Mouse (Mus musculus) ES-E14 (cell line): Measurements from ENCODE around the gene Tnfaip8l1. TPM values are rescaled to one million over a fixed set of nuclear protein-coding genes. Genes with fewer than 3 reads are reported as not detected.
A peak's percentile ranks its signal among the peaks of the same experiment; 100 is the strongest.

Experiments used
- DNase-seq: peaks from one replicate; pipeline ENCODE4 v3.0.0-alpha.2; 2013; ENCODE audit warnings: low read depth, low spot score
- H3K27ac ChIP-seq: 2 replicates; pipeline ENCODE4 v1.5.1; 2012; ENCODE audit warnings: low read depth, mild to moderate bottlenecking, low read length, moderate library complexity, mixed read lengths; ENCODE audit not compliant: poor library complexity, insufficient read depth, severe bottlenecking
- H3K36me3 ChIP-seq: 2 replicates; pipeline ENCODE4 v1.6.1; 2012; ENCODE audit warnings: mild to moderate bottlenecking, low read length, moderate library complexity, mixed read lengths; ENCODE audit not compliant: control insufficient read depth, poor library complexity, insufficient read depth, severe bottlenecking
- H3K4me1 ChIP-seq, 2 experiments: fragments of 150-350 bp in 1 of 2; sonication (generic) in 1 of 2; 2 replicates each; pipeline ENCODE4 v1.6.1; 2012; ENCODE audit warnings: low read length in 2 of 2, mild to moderate bottlenecking in 1 of 2, mixed read lengths in 1 of 2; ENCODE audit not compliant: control insufficient read depth in 2 of 2, insufficient read depth in 2 of 2, poor library complexity in 1 of 2
- H3K4me3 ChIP-seq, 2 experiments: fragments of 150-350 bp in 1 of 2; sonication (generic) in 1 of 2; 2 replicates each; pipeline ENCODE4 v1.5.1; 2012; ENCODE audit warnings: low read length in 2 of 2, low read depth in 1 of 2, mild to moderate bottlenecking in 1 of 2, mixed read lengths in 1 of 2; ENCODE audit not compliant: insufficient read depth in 1 of 2, poor library complexity in 1 of 2, severe bottlenecking in 1 of 2
- H3K9ac ChIP-seq: 2 replicates; pipeline ENCODE4 v1.6.1; 2012; ENCODE audit warnings: low read depth, mild to moderate bottlenecking, low read length, mixed read lengths; ENCODE audit not compliant: poor library complexity, insufficient read depth, severe bottlenecking
- H3K9me3 ChIP-seq: fragments of 150-350 bp; sonication (generic); 2 replicates; pipeline ENCODE4 v1.6.1; 2012; ENCODE audit warnings: low read depth, mild to moderate bottlenecking, low read length; ENCODE audit not compliant: control insufficient read depth, insufficient read depth
- CHD2 ChIP-seq: IDR thresholded peaks from 2 replicates; pipeline ENCODE4 v1.6.1; 2014; ENCODE audit warnings: mild to moderate bottlenecking, low read depth, low read length, inconsistent platforms
- HCFC1 ChIP-seq: IDR thresholded peaks from 2 replicates; pipeline ENCODE4 v1.6.1; 2012; ENCODE audit warnings: low read length, inconsistent platforms, borderline replicate concordance; ENCODE audit not compliant: insufficient read depth
- MAFK ChIP-seq: IDR thresholded peaks from 2 replicates; pipeline ENCODE4 v1.6.1; 2014; ENCODE audit warnings: mild to moderate bottlenecking, low read depth, low read length, inconsistent platforms; ENCODE audit not compliant: insufficient read depth
- ZC3H11A ChIP-seq: IDR thresholded peaks from 2 replicates; pipeline ENCODE4 v1.6.1; 2012; ENCODE audit warnings: low read depth, mild to moderate bottlenecking, inconsistent platforms, low read length, borderline replicate concordance
- ZNF384 ChIP-seq: IDR thresholded peaks from 2 replicates; pipeline ENCODE4 v1.6.1; 2012; ENCODE audit warnings: low read depth, low read length, inconsistent platforms
- in situ Hi-C, 2 experiments: fragments of 600-800 bp; cut with MboI; formaldehyde crosslinking; loops; one replicate each; pipeline ENCODE4 v1.15.1; 2025; ENCODE audit warnings: low sequenced_read_pairs in 2 of 2, inconsistent platforms in 1 of 2; ENCODE audit not compliant: unreplicated experiment in 2 of 2
- total RNA-seq: library from RNA; depleted of rRNA; stranded (reverse); fragments of 300-350 nt; gene quantifications from 2 replicates; pipeline ENCODE4 v1.2.3, GENCODE M21; 2012

The Tnfaip8l1 gene
- total RNA-seq, 1 experiment = 1.3 TPM

GRCm38 (mm10) chr17:56149897-56150296, 12.4 kb upstream of the Tnfaip8l1 start:
- DNase-seq = no peak
- in situ Hi-C loops = no loop called here
- Histone ChIP-seq H3K4me3 (no peak overlapping the region), H3K36me3 (no peaks in the 10 kb centered on the region), H3K9ac (no peak overlapping the region), H3K9me3 (no peaks in the 10 kb centered on the region), H3K4me1 (peaks cover 0 to 14% of the 10 kb centered on the region in 2 experiments; a peak in 1 of 4 replicates), H3K27ac (no peak overlapping the region)
- TF ChIP-seq MAFK (no peak), ZC3H11A (no peak), CHD2 (no peak), HCFC1 (no peak), ZNF384 (no peak)

DNA sequence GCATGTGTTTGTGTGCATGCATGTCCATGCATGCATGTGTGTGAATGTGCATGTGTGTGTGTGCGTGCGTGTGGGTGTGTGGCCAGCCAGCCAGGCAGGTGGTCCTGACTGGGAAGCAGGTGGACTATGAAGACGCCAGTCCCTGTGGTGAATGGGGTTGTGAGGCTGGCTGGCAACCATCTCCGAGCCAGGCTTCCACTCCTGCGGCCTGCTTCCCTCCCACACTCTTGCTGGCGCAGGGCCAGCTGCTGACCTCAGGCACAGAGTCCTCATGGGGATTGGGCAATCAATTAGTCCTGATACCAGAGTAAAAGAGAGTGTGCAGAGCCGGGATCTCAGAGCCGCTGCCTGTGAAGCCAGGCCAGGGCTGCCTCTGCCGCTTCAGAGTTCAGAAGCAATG, 8.6 kb upstream of the Tnfaip8l1 start:
- Histone ChIP-seq H3K27ac (no peak overlapping the region), H3K36me3 (no peaks in the 10 kb centered on the region), H3K9me3 (no peaks in the 10 kb centered on the region), H3K4me1 (peaks cover 0 to 4% of the 10 kb centered on the region in 2 experiments; a peak in 1 of 4 replicates), H3K4me3 (no peak overlapping the region), H3K9ac (no peak overlapping the region)
- in situ Hi-C loops = no loop called here
- no peak for TF ChIP-seq HCFC1
- TF ChIP-seq MAFK = no peak
- TF ChIP-seq ZC3H11A = no peak
- no peak for TF ChIP-seq ZNF384
- no peak for TF ChIP-seq CHD2
- no peak for DNase-seq

DNA sequence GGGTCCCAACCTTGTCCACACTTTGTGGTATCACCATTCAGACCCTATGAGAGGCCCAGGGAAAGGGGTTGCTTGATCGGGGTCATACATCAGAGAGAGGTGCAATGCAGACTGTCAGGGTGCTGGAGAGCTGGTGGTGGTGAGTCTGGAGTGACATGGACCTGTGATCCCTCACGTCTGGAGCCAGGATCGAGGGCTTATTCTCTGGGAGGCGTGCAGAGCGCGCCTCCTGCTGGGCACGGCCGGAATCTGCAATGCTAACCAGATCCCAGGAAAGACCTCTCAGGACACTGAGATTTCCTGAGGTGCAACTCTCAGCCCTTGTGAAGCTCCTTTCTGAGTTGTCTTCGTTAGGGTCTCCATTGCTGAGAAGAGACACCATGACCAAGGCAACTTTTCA, 2.5 kb upstream of the Tnfaip8l1 start:
- TF ChIP-seq CHD2 = no peak
- TF ChIP-seq ZNF384 = no peak
- TF ChIP-seq ZC3H11A = peak; percentile 71; the same call in 1 of the 2 replicates
- no peak for TF ChIP-seq MAFK
- in situ Hi-C loops = no loop called here
- no peaks in the 10 kb centered on the region for H3K9me3 ChIP-seq
- H3K4me1 ChIP-seq = no peaks in the 10 kb centered on the region; a peak in 1 of 4 replicates
- H3K4me3 ChIP-seq = no peak overlapping the region
- peak; percentile 70 for DNase-seq
- H3K27ac ChIP-seq = no peak overlapping the region
- no peaks in the 10 kb centered on the region for H3K36me3 ChIP-seq
- no peak overlapping the region for H3K9ac ChIP-seq

- DNase-seq = no peak
- Histone ChIP-seq H3K4me1 (no peaks in the 10 kb centered on the region; a peak in 1 of 4 replicates), H3K9ac (no peak overlapping the region), H3K36me3 (no peaks in the 10 kb centered on the region), H3K4me3 (no peak overlapping the region), H3K9me3 (no peaks in the 10 kb centered on the region), H3K27ac (no peak overlapping the region)
- in situ Hi-C loops = no loop called here
- TF ChIP-seq ZC3H11A (no peak), ZNF384 (no peak), CHD2 (no peak), HCFC1 (no peak), MAFK (no peak)
Observed at GRCm38 (mm10) chr17:56163523-56164102, 1.3 kb downstream of the Tnfaip8l1 start.

- no peak overlapping the region for H3K4me3 ChIP-seq
- H3K27ac ChIP-seq = no peak overlapping the region
- in situ Hi-C loops = no loop called here
- peaks cover 0 to 3% of the 10 kb centered on the region in 2 experiments; a peak in 1 of 4 replicates for H3K4me1 ChIP-seq
- no peak for TF ChIP-seq ZNF384
- TF ChIP-seq ZC3H11A = no peak
- no peak for TF ChIP-seq CHD2
- H3K9me3 ChIP-seq = no peaks in the 10 kb centered on the region
- H3K9ac ChIP-seq = no peak overlapping the region
- no peaks in the 10 kb centered on the region for H3K36me3 ChIP-seq
- DNase-seq = no peak
Observed at GRCm38 (mm10) chr17:56164510-56164909, 2.2 kb downstream of the Tnfaip8l1 start.
